Mouse (Mus musculus): ENCODE results near the gene Cfl2.

GRCm38 (mm10) chr12:54839815-54840214 is 22.9 kb downstream of the Cfl2 start:
- TF ChIP-seq CTCF (IDR thresholded peaks at IDR 0.05; ENCODE audit: low read depth) (no peak), EP300 (optimal IDR thresholded peaks at IDR 0.05) (no peak)

Measured in stomach, postnatal 0 days (tissue).